Mouse (Mus musculus) heart, embryonic 11.5 days (tissue): ENCODE measurements around the gene Pbx1. TPM values are rescaled to one million over a fixed set of nuclear protein-coding genes. Genes with fewer than 3 reads are reported as not detected.
A peak's percentile ranks its signal among the peaks of the same experiment; 100 is the strongest.

Experiments
- ATAC-seq: fragments of 200-750 bp; cut with Nextera tagmentation; replicated peaks from 2 replicates; pipeline ENCODE4 v1.8.0; 2017; ENCODE audit warnings: moderate library complexity; ENCODE audit not compliant: insufficient number of reproducible peaks, low FRiP score, low TSS enrichment
- H3K27ac ChIP-seq: fragments of 300-500 bp; sonication (generic); 2 replicates; pipeline ENCODE4 v1.5.1; 2014; ENCODE audit warnings: mild to moderate bottlenecking, low read depth, low read length
- H3K27me3 ChIP-seq: fragments of 300-500 bp; sonication (generic); 2 replicates; pipeline ENCODE4 v1.6.1; 2014; ENCODE audit warnings: mild to moderate bottlenecking, low read length, mixed read lengths; ENCODE audit not compliant: control insufficient read depth, insufficient read depth
- H3K36me3 ChIP-seq: fragments of 300-500 bp; sonication (generic); 2 replicates; pipeline ENCODE4 v1.6.1; 2014; ENCODE audit warnings: mild to moderate bottlenecking, low read length, moderate library complexity, mixed read lengths; ENCODE audit not compliant: control insufficient read depth, insufficient read depth
- H3K4me1 ChIP-seq: fragments of 300-500 bp; sonication (generic); 2 replicates; pipeline ENCODE4 v1.6.1; 2014; ENCODE audit warnings: low read length; ENCODE audit not compliant: control insufficient read depth, insufficient read depth
- H3K4me2 ChIP-seq: fragments of 300-500 bp; sonication (generic); 2 replicates; pipeline ENCODE4 v1.6.1; 2014; ENCODE audit warnings: mild to moderate bottlenecking, moderate library complexity
- H3K4me3 ChIP-seq: fragments of 300-500 bp; sonication (generic); 2 replicates; pipeline ENCODE4 v1.5.1; 2014; ENCODE audit warnings: low read depth, low read length
- H3K9ac ChIP-seq: fragments of 300-500 bp; sonication (generic); 2 replicates; pipeline ENCODE4 v1.6.1; 2014; ENCODE audit warnings: mild to moderate bottlenecking, low read depth, low read length, moderate library complexity
- H3K9me3 ChIP-seq: fragments of 300-500 bp; sonication (generic); replicated peaks from 2 replicates; pipeline ENCODE4 v1.6.1; 2016; ENCODE audit warnings: low read length; ENCODE audit not compliant: control insufficient read depth
- WGBS: fragments of 180-500 bp; shearing (Covaris S2); extraction: QIAGEN DNeasy Blood & Tissue Kit; methylation state at CpG from one replicate; pipeline ENCODE4 v1.1.7; 2014; ENCODE audit not compliant: insufficient replicate concordance; 5-methylcytosine and 5-hydroxymethylcytosine counted together
- polyA plus RNA-seq: library from polyadenylated mRNA; unstranded; fragments of >200 nt; fragmentation: Nextera tagmentation; extraction: Ambion mirVana; gene quantifications from 2 replicates; pipeline ENCODE4 v1.2.1, GENCODE M21; 2014

Gene Pbx1
- polyA plus RNA-seq, 1 experiment from 2014 or later: 33.5 TPM

- Histone ChIP-seq H3K4me2 (no peak overlapping the region; the same call in 1 of the 2 replicates), H3K9me3 (no peaks in the 10 kb centered on the region), H3K27me3 (no peaks in the 10 kb centered on the region), H3K4me3 (no peak overlapping the region), H3K9ac (0 out of 2 replicates have a peak overlapping the region, but pooled peaks have one; percentile 39), H3K27ac (peak overlapping the region; percentile 70), H3K36me3 (no peaks in the 10 kb centered on the region), H3K4me1 (peaks cover 64% of the 10 kb centered on the region)
- no peak for ATAC-seq
- 86% methylated on average over 6 of the region's 6 CpGs for WGBS
Measured at GRCm38 (mm10) chr1:168291643-168292040, 140.4 kb downstream of the Pbx1 start.

DNA sequence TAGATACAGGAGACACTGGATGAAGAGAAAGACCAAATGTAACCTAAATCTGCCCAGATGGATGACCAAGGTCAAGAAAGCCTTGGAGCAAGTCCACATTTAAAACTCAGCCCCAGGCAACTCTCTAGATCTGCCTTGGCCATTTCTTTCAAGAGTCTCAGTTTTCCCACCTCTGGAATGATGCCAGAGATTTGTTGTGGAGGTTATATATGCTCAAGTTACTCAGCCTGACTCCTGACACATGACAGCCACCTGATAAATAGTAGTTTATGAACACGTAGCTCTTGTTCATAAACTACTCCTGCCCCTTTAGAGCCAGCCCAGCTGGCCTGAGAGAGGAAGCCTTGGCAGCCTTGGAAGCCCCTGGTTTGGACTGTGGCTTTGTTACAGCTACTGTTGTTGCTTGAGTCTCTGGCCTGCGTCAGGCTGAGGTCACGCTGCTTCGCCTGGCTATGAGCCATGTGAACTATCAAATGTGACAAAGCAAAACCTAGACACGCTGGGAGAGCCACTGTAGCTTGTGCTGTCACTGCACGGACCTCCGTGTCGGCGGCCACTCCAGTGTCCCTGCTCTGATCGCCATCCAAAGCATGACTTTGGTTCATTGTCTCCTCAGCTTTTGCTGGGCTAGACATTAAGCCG is 140.9 kb downstream of the Pbx1 start:
- H3K9me3 ChIP-seq: no peaks in the 10 kb centered on the region
- peak overlapping the region; percentile 70 for H3K27ac ChIP-seq
- no peak overlapping the region; the same call in 1 of the 2 replicates for H3K4me2 ChIP-seq
- H3K4me1 ChIP-seq: peaks cover 63% of the 10 kb centered on the region
- ATAC-seq: no peak
- H3K4me3 ChIP-seq: no peak overlapping the region
- WGBS: 39% methylated on average over 11 of the region's 11 CpGs
- H3K27me3 ChIP-seq: no peaks in the 10 kb centered on the region
- 0 out of 2 replicates have a peak overlapping the region, but pooled peaks have one; percentile 39 for H3K9ac ChIP-seq
- no peaks in the 10 kb centered on the region for H3K36me3 ChIP-seq

DNA sequence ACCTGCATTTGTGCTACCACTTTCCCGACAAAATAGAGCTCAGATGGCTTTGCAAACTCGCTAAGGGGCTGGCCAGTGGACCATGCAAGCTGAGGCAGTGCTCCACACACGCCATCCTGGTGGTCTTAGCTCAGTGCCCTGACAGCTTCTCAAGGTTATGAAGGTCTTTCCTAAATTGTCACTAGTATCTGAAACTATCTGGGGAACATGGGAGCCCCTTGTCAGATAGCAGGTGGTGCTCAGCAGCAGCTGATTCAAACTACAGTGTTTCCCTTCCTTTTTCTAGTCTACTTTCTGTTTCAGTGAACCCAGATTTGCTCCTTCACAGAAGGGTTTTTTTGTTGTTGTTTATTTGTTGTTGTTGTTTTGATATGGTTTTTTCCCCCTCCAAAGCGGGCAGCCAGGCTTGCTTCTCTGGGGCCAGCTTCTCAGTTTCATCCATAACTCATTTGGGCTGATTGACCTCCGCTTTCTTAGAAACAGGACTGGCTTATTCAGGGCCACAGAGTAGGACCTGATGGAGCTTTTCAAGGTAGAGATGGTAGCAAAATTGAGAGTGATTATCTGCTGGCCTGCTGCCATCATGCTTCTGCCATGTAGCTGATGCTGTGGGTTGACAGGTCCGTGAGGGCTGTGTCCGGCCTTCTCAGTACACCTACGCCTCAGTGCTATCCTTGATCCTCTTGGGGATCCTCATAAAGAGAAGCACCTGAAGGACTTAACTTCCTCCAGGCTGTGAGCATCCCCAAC is 141.7 kb downstream of the Pbx1 start:
- H3K36me3 ChIP-seq: no peaks in the 10 kb centered on the region
- no peaks in the 10 kb centered on the region for H3K27me3 ChIP-seq
- no peak overlapping the region for H3K4me3 ChIP-seq
- WGBS: 74% methylated on average over 8 of the region's 8 CpGs
- H3K27ac ChIP-seq: peak overlapping the region; percentile 70; the same call in 1 of the 2 replicates
- peaks cover 62% of the 10 kb centered on the region for H3K4me1 ChIP-seq
- no peak overlapping the region for H3K4me2 ChIP-seq
- no peak for ATAC-seq
- peak overlapping the region; percentile 22; the same call in 1 of the 2 replicates for H3K9ac ChIP-seq
- H3K9me3 ChIP-seq: no peaks in the 10 kb centered on the region

GRCm38 (mm10) chr1:168288891-168289545 is 143.1 kb downstream of the Pbx1 start:
- 32% methylated on average over 10 of the region's 10 CpGs for WGBS
- 0 out of 2 replicates have a peak overlapping the region, but pooled peaks have one; percentile 1 for H3K4me3 ChIP-seq
- peak overlapping the region; percentile 94 for H3K27ac ChIP-seq

GRCm38 (mm10) chr1:168287843-168288591 is 144.1 kb downstream of the Pbx1 start:
- Histone ChIP-seq H3K9ac (peak overlapping the region; percentile 58), H3K4me3 (no peak overlapping the region), H3K4me1 (peaks cover 84% of the 10 kb centered on the region), H3K27ac (peak overlapping the region; percentile 94), H3K36me3 (no peaks in the 10 kb centered on the region), H3K9me3 (no peaks in the 10 kb centered on the region), H3K27me3 (no peaks in the 10 kb centered on the region), H3K4me2 (peak overlapping the region; percentile 58)
- peak; percentile 91 for ATAC-seq
- 7% methylated on average over 23 of the region's 23 CpGs for WGBS

More at GRCm38 (mm10) chr1:168288891-168289545, 143.1 kb downstream of the Pbx1 start:
- ATAC-seq: no peak
- H3K36me3 ChIP-seq: no peaks in the 10 kb centered on the region
- H3K9ac ChIP-seq: peak overlapping the region; percentile 49
- peak overlapping the region; percentile 58 for H3K4me2 ChIP-seq
- peaks cover 76% of the 10 kb centered on the region for H3K4me1 ChIP-seq
- H3K9me3 ChIP-seq: no peaks in the 10 kb centered on the region
- H3K27me3 ChIP-seq: no peaks in the 10 kb centered on the region

GRCm38 (mm10) chr1:168286862-168287650 is 145.0 kb downstream of the Pbx1 start:
- H3K27ac ChIP-seq: peak overlapping the region; percentile 94
- no peaks in the 10 kb centered on the region for H3K36me3 ChIP-seq
- H3K4me3 ChIP-seq: no peak overlapping the region
- H3K4me1 ChIP-seq: peaks cover 84% of the 10 kb centered on the region
- H3K4me2 ChIP-seq: peak overlapping the region; percentile 58
- ATAC-seq: no peak
- no peaks in the 10 kb centered on the region for H3K9me3 ChIP-seq
- H3K27me3 ChIP-seq: no peaks in the 10 kb centered on the region
- WGBS: 23% methylated on average over 2 of the region's 2 CpGs
- H3K9ac ChIP-seq: 0 out of 2 replicates have a peak overlapping the region, but pooled peaks have one; percentile 34

DNA sequence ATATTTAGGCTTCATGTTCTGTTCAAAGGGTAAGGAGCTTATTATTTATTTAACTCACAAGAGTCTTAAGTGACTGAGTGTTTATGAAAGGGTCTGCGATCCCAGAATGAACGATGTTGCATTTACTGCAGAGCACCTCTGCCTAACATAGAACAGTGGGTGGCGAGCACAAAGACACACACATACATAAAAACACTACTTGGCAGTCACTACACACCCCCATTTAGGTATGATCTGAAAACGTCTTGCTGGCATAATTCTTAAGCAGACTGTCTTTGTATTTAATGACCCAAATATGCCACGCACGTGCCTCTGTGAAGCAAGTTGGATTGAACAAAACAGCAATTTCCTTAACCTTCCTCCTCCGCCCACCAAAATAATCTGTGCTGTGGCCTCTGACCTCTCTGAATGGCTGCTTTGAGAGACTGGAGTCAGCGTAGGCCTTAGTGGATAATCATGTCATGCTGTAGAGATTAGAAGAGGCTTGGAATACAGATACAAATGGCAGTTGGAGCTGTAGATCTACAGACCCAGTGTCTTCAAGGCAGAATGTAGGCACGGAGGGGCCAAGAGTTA is 147.4 kb downstream of the Pbx1 start:
- Histone ChIP-seq H3K9ac (no peak overlapping the region), H3K27ac (0 out of 2 replicates have a peak overlapping the region, but pooled peaks have one; percentile 16), H3K4me2 (no peak overlapping the region), H3K9me3 (no peaks in the 10 kb centered on the region), H3K4me3 (no peak overlapping the region), H3K36me3 (no peaks in the 10 kb centered on the region), H3K27me3 (no peaks in the 10 kb centered on the region), H3K4me1 (peaks cover 65% of the 10 kb centered on the region)
- no peak for ATAC-seq
- 49% methylated on average over 9 of the region's 9 CpGs for WGBS
